Mouse (Mus musculus): ENCODE data around the gene Zfp462. TPM values are rescaled to one million over a fixed set of nuclear protein-coding genes. Genes with fewer than 3 reads are reported as not detected.

The Zfp462 gene
- polyA plus RNA-seq, 1 experiment from 2014 or later: 9.9 TPM

- 83% methylated on average over 10 of the region's 10 CpGs for WGBS
- Histone ChIP-seq H3K36me3 (ENCODE audit: control insufficient read depth, insufficient read depth, low read length) (peaks cover 24% of the 10 kb centered on the region), H3K9ac (ENCODE audit: low read depth, low read length) (no peak overlapping the region), H3K4me2 (ENCODE audit: low read length) (no peak overlapping the region), H3K27ac (ENCODE audit: low read length) (no peak overlapping the region), H3K27me3 (ENCODE audit: control insufficient read depth, insufficient read depth, low read depth, low read length) (no peaks in the 10 kb centered on the region), H3K4me3 (ENCODE audit: low read depth, low read length) (no peak overlapping the region), H3K9me3 (replicated peaks; ENCODE audit: control insufficient read depth, low read length, poor library complexity, severe bottlenecking) (no peaks in the 10 kb centered on the region), H3K4me1 (ENCODE audit: control insufficient read depth, insufficient read depth, low read length) (no peaks in the 10 kb centered on the region)
- no peak; the same call in 1 of the 2 replicates for ATAC-seq
These were observed 113.0 kb downstream of the Zfp462 start for GRCm38 (mm10) chr4:55057666-55058455.

GRCm38 (mm10) chr4:55058901-55059300 lies 114.1 kb downstream of the Zfp462 start:
- H3K4me1 ChIP-seq (ENCODE audit: control insufficient read depth, insufficient read depth, low read length): no peaks in the 10 kb centered on the region
- no peak overlapping the region for H3K27ac ChIP-seq (ENCODE audit: low read length)
- H3K27me3 ChIP-seq (ENCODE audit: control insufficient read depth, insufficient read depth, low read depth, low read length): no peaks in the 10 kb centered on the region
- H3K36me3 ChIP-seq (ENCODE audit: control insufficient read depth, insufficient read depth, low read length): peaks cover 15% of the 10 kb centered on the region
- no peak for ATAC-seq
- no peak overlapping the region for H3K4me3 ChIP-seq (ENCODE audit: low read depth, low read length)
- H3K9ac ChIP-seq (ENCODE audit: low read depth, low read length): no peak overlapping the region
- 74% methylated on average over 5 of the region's 5 CpGs for WGBS
- H3K9me3 ChIP-seq (replicated peaks; ENCODE audit: control insufficient read depth, low read length, poor library complexity, severe bottlenecking): no peaks in the 10 kb centered on the region
- H3K4me2 ChIP-seq (ENCODE audit: low read length): no peak overlapping the region

GRCm38 (mm10) chr4:55066341-55067170 lies 121.7 kb downstream of the Zfp462 start:
- H3K27ac ChIP-seq (ENCODE audit: low read length): 0 out of 2 replicates have a peak overlapping the region, but pooled peaks have one; percentile 5
- 77% methylated on average over 17 of the region's 17 CpGs for WGBS
- no peak overlapping the region for H3K9ac ChIP-seq (ENCODE audit: low read depth, low read length)
- H3K4me3 ChIP-seq (ENCODE audit: low read depth, low read length): no peak overlapping the region
- ATAC-seq: no peak
- peaks cover 4% of the 10 kb centered on the region for H3K36me3 ChIP-seq (ENCODE audit: control insufficient read depth, insufficient read depth, low read length)
- no peak overlapping the region for H3K4me2 ChIP-seq (ENCODE audit: low read length)
- H3K4me1 ChIP-seq (ENCODE audit: control insufficient read depth, insufficient read depth, low read length): no peaks in the 10 kb centered on the region
- H3K9me3 ChIP-seq (replicated peaks; ENCODE audit: control insufficient read depth, low read length, poor library complexity, severe bottlenecking): no peaks in the 10 kb centered on the region
- no peaks in the 10 kb centered on the region for H3K27me3 ChIP-seq (ENCODE audit: control insufficient read depth, insufficient read depth, low read depth, low read length)

GRCm38 (mm10) chr4:55071535-55071934 lies 126.7 kb downstream of the Zfp462 start:
- no peaks in the 10 kb centered on the region for H3K27me3 ChIP-seq (ENCODE audit: control insufficient read depth, insufficient read depth, low read depth, low read length)
- H3K9me3 ChIP-seq (replicated peaks; ENCODE audit: control insufficient read depth, low read length, poor library complexity, severe bottlenecking): no peaks in the 10 kb centered on the region
- no peak overlapping the region for H3K4me2 ChIP-seq (ENCODE audit: low read length)
- H3K4me1 ChIP-seq (ENCODE audit: control insufficient read depth, insufficient read depth, low read length): peaks cover under 1% of the 10 kb centered on the region; the same call in 1 of the 2 replicates
- no peak overlapping the region for H3K9ac ChIP-seq (ENCODE audit: low read depth, low read length)
- H3K4me3 ChIP-seq (ENCODE audit: low read depth, low read length): no peak overlapping the region
- peak; percentile 53; the same call in 1 of the 2 replicates for ATAC-seq
- H3K27ac ChIP-seq (ENCODE audit: low read length): no peak overlapping the region
- peaks cover 17% of the 10 kb centered on the region; the same call in 1 of the 2 replicates for H3K36me3 ChIP-seq (ENCODE audit: control insufficient read depth, insufficient read depth, low read length)
- WGBS: 62% methylated on average over 5 of the region's 5 CpGs

- no peak overlapping the region for H3K4me3 ChIP-seq (ENCODE audit: low read depth, low read length)
- H3K9ac ChIP-seq (ENCODE audit: low read depth, low read length): no peak overlapping the region
- 14% methylated on average over 11 of the region's 11 CpGs for WGBS
- no peaks in the 10 kb centered on the region for H3K9me3 ChIP-seq (replicated peaks; ENCODE audit: control insufficient read depth, low read length, poor library complexity, severe bottlenecking)
- peak overlapping the region; percentile 70 for H3K27ac ChIP-seq (ENCODE audit: low read length)
- no peak overlapping the region; the same call in 1 of the 2 replicates for H3K4me2 ChIP-seq (ENCODE audit: low read length)
- H3K36me3 ChIP-seq (ENCODE audit: control insufficient read depth, insufficient read depth, low read length): peaks cover 17% of the 10 kb centered on the region; the same call in 1 of the 2 replicates
- ATAC-seq: peak; percentile 73
- peaks cover 20% of the 10 kb centered on the region for H3K4me1 ChIP-seq (ENCODE audit: control insufficient read depth, insufficient read depth, low read length)
- no peaks in the 10 kb centered on the region for H3K27me3 ChIP-seq (ENCODE audit: control insufficient read depth, insufficient read depth, low read depth, low read length)
These were observed 132.5 kb downstream of the Zfp462 start for GRCm38 (mm10) chr4:55077133-55077889.

GRCm38 (mm10) chr4:55077902-55078716 lies 133.3 kb downstream of the Zfp462 start:
- H3K9ac ChIP-seq (ENCODE audit: low read depth, low read length): no peak overlapping the region
- peak; percentile 71 for ATAC-seq
- no peak overlapping the region for H3K4me2 ChIP-seq (ENCODE audit: low read length)
- H3K36me3 ChIP-seq (ENCODE audit: control insufficient read depth, insufficient read depth, low read length): peaks cover 13% of the 10 kb centered on the region; the same call in 1 of the 2 replicates
- peaks cover 20% of the 10 kb centered on the region for H3K4me1 ChIP-seq (ENCODE audit: control insufficient read depth, insufficient read depth, low read length)
- H3K27me3 ChIP-seq (ENCODE audit: control insufficient read depth, insufficient read depth, low read depth, low read length): no peaks in the 10 kb centered on the region
- peak overlapping the region; percentile 70 for H3K27ac ChIP-seq (ENCODE audit: low read length)
- H3K9me3 ChIP-seq (replicated peaks; ENCODE audit: control insufficient read depth, low read length, poor library complexity, severe bottlenecking): no peaks in the 10 kb centered on the region
- WGBS: 48% methylated on average over 16 of the region's 16 CpGs
- no peak overlapping the region for H3K4me3 ChIP-seq (ENCODE audit: low read depth, low read length)

- Histone ChIP-seq H3K36me3 (ENCODE audit: control insufficient read depth, insufficient read depth, low read length) (peaks cover 10% of the 10 kb centered on the region; the same call in 1 of the 2 replicates), H3K4me2 (ENCODE audit: low read length) (no peak overlapping the region), H3K4me3 (ENCODE audit: low read depth, low read length) (no peak overlapping the region), H3K27me3 (ENCODE audit: control insufficient read depth, insufficient read depth, low read depth, low read length) (no peaks in the 10 kb centered on the region), H3K4me1 (ENCODE audit: control insufficient read depth, insufficient read depth, low read length) (peaks cover 20% of the 10 kb centered on the region), H3K27ac (ENCODE audit: low read length) (no peak overlapping the region), H3K9ac (ENCODE audit: low read depth, low read length) (no peak overlapping the region), H3K9me3 (replicated peaks; ENCODE audit: control insufficient read depth, low read length, poor library complexity, severe bottlenecking) (no peaks in the 10 kb centered on the region)
- WGBS: 72% methylated on average over 9 of the region's 9 CpGs
- ATAC-seq: no peak
These were observed 134.2 kb downstream of the Zfp462 start for GRCm38 (mm10) chr4:55079056-55079455.
